Mouse (Mus musculus) limb, embryonic 11.5 days (tissue): ENCODE results near the gene Trit1. TPM values are rescaled to one million over a fixed set of nuclear protein-coding genes. Genes with fewer than 3 reads are reported as not detected.

Source experiments
- ATAC-seq: fragments of 200-750 bp; cut with Nextera tagmentation; 2 replicates; pipeline ENCODE4 v1.8.0; 2017; ENCODE audit warnings: low read depth; ENCODE audit not compliant: insufficient number of reproducible peaks, low FRiP score, low TSS enrichment
- DNase-seq: peaks from one replicate; pipeline ENCODE4 v3.0.0-alpha.2; 2015; ENCODE audit warnings: low spot score
- H3K27ac ChIP-seq: fragments of 300-500 bp; sonication (generic); replicated peaks from 2 replicates; pipeline ENCODE4 v1.5.1; 2014; ENCODE audit warnings: low read depth, mild to moderate bottlenecking, low read length
- H3K27me3 ChIP-seq: fragments of 300-500 bp; sonication (generic); 2 replicates; pipeline ENCODE4 v1.6.1; 2014; ENCODE audit warnings: mild to moderate bottlenecking, low read length, mixed read lengths; ENCODE audit not compliant: control insufficient read depth, insufficient read depth
- H3K36me3 ChIP-seq: fragments of 300-500 bp; sonication (generic); 2 replicates; pipeline ENCODE4 v1.6.1; 2014; ENCODE audit warnings: mild to moderate bottlenecking, low read length, moderate library complexity, mixed read lengths; ENCODE audit not compliant: control insufficient read depth, insufficient read depth
- H3K4me1 ChIP-seq: fragments of 300-500 bp; sonication (generic); 2 replicates; pipeline ENCODE4 v1.6.1; 2014; ENCODE audit warnings: low read length, mixed read lengths; ENCODE audit not compliant: control insufficient read depth, insufficient read depth
- H3K4me2 ChIP-seq: fragments of 300-500 bp; sonication (generic); 2 replicates; pipeline ENCODE4 v1.6.1; 2014; ENCODE audit warnings: low read depth, mild to moderate bottlenecking, moderate library complexity; ENCODE audit not compliant: severe bottlenecking
- H3K4me3 ChIP-seq: fragments of 300-500 bp; sonication (generic); 2 replicates; pipeline ENCODE4 v1.5.1; 2014; ENCODE audit warnings: low read depth, low read length
- H3K9ac ChIP-seq: fragments of 300-500 bp; sonication (generic); 2 replicates; pipeline ENCODE4 v1.6.1; 2014; ENCODE audit warnings: mild to moderate bottlenecking, low read length
- H3K9me3 ChIP-seq: fragments of 300-500 bp; sonication (generic); 2 replicates; pipeline ENCODE4 v1.6.1; 2016; ENCODE audit warnings: low read length; ENCODE audit not compliant: control insufficient read depth
- WGBS: fragments of 180-500 bp; shearing (Covaris S2); extraction: QIAGEN DNeasy Blood & Tissue Kit; methylation state at CpG from one replicate; pipeline ENCODE4 v1.1.7; 2014; 5-methylcytosine and 5-hydroxymethylcytosine counted together
- polyA plus RNA-seq: library from polyadenylated mRNA; unstranded; fragments of >200 nt; fragmentation: Nextera tagmentation; extraction: Ambion mirVana; gene quantifications from 2 replicates; pipeline ENCODE4 v1.2.1, GENCODE M21; 2014

The Trit1 gene
- polyA plus RNA-seq, 1 experiment from 2014 or later, result 21.6 TPM

DNA sequence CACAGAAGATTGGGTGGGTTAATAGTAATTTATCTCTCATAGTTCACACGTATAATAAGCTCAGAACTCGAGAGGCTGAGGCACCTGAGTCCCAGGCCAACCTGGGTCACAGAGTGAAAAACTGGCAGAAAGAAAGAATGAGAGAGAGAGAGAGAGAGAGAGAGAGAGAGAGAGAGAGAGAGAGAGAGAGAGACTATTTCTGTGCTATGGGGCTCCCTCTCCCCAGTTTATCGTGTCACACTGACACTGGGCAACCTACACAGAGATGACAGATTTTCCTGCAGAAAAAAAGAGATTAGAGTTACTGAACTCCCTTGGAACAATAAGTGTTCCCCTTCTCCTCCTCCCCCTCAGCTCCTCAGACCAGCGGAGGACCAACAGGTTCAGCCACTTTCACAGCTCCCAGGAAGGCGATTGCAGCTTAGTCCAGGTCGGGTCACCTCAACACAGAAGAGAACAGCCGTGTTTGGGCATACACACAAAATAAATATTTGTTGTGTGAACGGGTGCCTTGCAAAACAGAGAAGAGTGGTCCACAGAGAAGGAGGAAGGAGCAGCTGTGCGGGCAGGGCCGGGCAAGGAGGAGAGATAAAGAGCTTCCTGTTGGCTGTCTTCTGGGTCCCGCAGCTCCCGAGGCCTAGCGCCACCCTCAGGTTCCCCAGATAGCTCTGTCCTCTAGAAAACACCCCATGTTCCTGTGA, 55.0 kb downstream of the Trit1 start:
- no peak overlapping the region for H3K27ac ChIP-seq
- ATAC-seq (no peak), DNase-seq (peak; percentile 37)
- H3K36me3 ChIP-seq, result no peaks in the 10 kb centered on the region
- H3K4me2 ChIP-seq, result no peak overlapping the region
- no peaks in the 10 kb centered on the region for H3K4me1 ChIP-seq
- 13% methylated on average over 13 of the region's 13 CpGs for WGBS
- H3K9me3 ChIP-seq, result no peaks in the 10 kb centered on the region
- no peak overlapping the region for H3K4me3 ChIP-seq
- no peaks in the 10 kb centered on the region for H3K27me3 ChIP-seq
- H3K9ac ChIP-seq, result no peak overlapping the region

DNA sequence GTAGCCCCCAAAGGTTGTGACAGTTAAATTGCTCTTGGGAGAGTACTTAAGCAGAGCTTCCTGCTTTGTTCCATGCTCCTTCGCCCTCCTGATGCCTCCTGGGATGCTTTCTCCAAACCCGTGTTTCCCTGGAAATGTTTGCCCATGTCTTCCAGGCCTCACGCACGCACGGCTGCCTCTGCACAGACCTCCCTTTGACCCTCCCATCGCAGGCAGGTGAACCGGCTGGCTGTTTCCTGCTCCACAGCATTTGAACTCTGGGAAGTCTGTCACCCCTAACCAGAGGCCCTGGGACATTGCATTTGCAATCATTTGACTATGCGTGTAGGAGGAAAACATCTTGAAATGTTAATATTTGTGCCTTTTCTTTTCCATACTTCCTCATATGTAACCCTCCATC, 60.5 kb downstream of the Trit1 start:
- DNase-seq, result no peak
- H3K9me3 ChIP-seq, result no peaks in the 10 kb centered on the region
- 75% methylated on average over 8 of the region's 8 CpGs for WGBS
- no peak overlapping the region for H3K9ac ChIP-seq
- no peaks in the 10 kb centered on the region for H3K36me3 ChIP-seq
- H3K4me3 ChIP-seq, result no peak overlapping the region
- H3K4me2 ChIP-seq, result no peak overlapping the region
- ATAC-seq, result no peak
- no peak overlapping the region for H3K27ac ChIP-seq
- H3K27me3 ChIP-seq, result no peaks in the 10 kb centered on the region
- no peaks in the 10 kb centered on the region for H3K4me1 ChIP-seq

DNA sequence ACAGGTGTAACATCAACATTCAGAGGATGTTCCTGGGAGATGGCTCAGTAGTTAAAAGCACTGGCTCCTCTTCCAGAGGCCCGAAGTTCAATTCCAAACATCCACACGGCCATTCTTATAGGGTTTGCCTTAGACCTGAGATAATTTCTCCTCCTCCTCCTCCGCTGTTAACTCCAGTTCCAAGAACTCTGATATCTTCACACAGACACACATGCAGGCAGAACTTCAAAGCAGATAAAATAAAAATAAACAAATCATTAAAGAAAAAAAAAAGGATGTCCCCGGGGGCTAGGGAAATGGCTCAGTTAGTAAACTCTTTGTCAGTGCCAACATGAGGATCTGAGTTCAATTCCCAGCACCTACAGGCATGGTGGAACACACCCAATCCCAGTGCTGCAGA, 61.8 kb downstream of the Trit1 start:
- H3K27me3 ChIP-seq, result no peaks in the 10 kb centered on the region
- no peak overlapping the region for H3K4me3 ChIP-seq
- no peak overlapping the region for H3K27ac ChIP-seq
- no peak for DNase-seq
- no peak overlapping the region for H3K9ac ChIP-seq
- no peaks in the 10 kb centered on the region for H3K36me3 ChIP-seq
- 83% methylated on average over 4 of the region's 4 CpGs for WGBS
- no peaks in the 10 kb centered on the region for H3K4me1 ChIP-seq
- no peak overlapping the region for H3K4me2 ChIP-seq
- no peaks in the 10 kb centered on the region for H3K9me3 ChIP-seq
- no peak for ATAC-seq

DNA sequence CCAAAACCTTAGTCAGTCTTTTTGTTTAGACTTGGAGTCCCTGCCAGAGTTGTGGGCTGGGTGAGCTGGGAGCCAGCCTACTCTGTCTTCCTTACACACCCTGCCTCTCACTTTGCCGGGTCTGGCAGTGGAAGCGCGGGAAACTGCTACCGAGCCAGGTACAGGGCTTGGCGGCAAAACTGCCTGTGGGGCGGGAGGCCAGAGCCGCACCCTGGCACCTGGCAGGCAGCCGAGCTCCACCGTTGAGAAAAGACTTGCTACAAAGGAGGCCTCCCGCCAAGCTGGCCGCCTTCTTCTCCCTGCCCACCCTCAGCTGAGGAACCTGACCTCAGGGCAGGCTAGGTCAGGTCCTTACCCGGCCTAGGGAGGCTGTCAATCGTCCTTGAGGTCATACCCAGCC, 64.4 kb downstream of the Trit1 start:
- no peaks in the 10 kb centered on the region for H3K4me1 ChIP-seq
- no peaks in the 10 kb centered on the region for H3K9me3 ChIP-seq
- H3K4me3 ChIP-seq, result no peak overlapping the region
- WGBS, result 36% methylated on average over 13 of the region's 13 CpGs
- DNase-seq (no peak), ATAC-seq (no peak)
- no peaks in the 10 kb centered on the region for H3K36me3 ChIP-seq
- H3K9ac ChIP-seq, result no peak overlapping the region
- no peak overlapping the region for H3K4me2 ChIP-seq
- H3K27me3 ChIP-seq, result no peaks in the 10 kb centered on the region
- H3K27ac ChIP-seq, result no peak overlapping the region

DNA sequence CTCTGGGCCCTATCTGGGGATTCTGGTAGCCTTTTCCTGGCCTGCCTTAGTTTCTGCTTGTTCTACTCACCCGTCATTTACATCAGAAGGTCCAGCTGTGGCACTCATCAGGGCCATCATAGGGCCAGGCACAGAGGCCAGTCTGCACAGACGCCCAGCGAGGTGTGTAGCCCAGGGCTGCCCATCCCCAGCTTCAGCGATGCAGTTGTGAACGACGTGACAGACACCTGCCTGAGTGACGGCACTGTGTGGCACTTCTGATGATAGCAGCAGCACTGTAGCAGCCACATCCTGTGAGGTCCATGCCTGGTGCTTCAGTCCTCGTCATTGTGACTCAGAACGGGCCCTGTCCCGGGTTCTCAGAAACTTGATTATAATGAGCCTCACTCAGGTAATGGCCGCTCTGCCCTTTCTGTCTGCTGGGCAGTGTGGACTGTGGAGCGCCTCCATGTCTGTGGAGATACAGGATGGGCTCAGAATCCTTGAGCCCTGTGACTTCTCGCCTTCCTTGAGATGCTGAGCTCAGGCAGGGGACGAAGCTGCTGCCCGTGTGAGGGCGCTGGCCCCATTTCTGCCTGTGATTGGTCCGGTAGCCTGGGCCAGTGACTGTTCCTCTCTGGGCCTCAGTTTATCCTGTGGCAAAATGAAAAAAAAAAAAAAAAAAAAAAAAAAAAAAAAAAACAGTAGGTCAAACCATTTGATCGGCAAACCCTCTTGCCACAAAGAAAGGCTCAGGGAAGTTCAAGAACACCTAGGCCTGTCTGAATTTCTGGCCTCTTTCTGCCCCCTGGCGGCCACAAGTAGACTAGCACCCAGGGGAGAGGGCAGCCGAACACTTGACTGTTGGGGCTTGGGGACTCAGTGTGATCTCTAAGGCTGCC, 66.1 kb downstream of the Trit1 start:
- no peak overlapping the region for H3K9ac ChIP-seq
- 72% methylated on average over 20 of the region's 20 CpGs for WGBS
- H3K27ac ChIP-seq, result no peak overlapping the region
- H3K4me1 ChIP-seq, result no peaks in the 10 kb centered on the region
- no peak overlapping the region for H3K4me2 ChIP-seq
- 0 out of 2 replicates have a peak, but pooled peaks have one; percentile 40 for ATAC-seq
- H3K4me3 ChIP-seq, result no peak overlapping the region
- no peaks in the 10 kb centered on the region for H3K36me3 ChIP-seq
- no peaks in the 10 kb centered on the region for H3K9me3 ChIP-seq
- H3K27me3 ChIP-seq, result no peaks in the 10 kb centered on the region
- peak; percentile 78 for DNase-seq

DNA sequence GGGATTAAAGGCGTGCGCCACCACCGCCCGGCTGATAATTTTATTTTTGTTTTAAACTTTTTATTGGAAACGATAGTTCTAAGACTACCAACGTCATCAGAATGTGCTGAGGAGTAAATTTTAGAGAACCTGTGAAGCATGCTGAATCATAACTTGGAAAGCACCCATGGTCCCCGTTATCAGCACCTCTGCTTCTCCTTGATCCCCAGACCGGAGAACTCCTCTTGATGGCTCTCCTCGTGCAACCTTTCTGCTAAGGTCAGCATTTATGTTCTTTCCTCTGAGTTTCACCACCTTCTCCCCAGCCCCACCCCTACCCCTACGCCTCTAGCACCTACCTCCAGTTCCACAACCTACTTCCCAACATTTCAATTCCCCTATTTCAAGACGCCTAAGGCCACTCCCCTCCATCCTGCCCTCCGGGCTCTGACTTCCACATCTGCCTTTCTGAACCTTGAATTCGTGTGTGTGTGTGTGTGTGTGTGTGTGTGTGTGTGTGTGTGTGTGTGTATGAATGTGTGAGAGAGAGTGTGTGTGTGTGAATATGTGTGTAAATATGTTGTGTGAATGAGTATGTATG, 67.0 kb downstream of the Trit1 start:
- H3K27me3 ChIP-seq, result no peaks in the 10 kb centered on the region

DNA sequence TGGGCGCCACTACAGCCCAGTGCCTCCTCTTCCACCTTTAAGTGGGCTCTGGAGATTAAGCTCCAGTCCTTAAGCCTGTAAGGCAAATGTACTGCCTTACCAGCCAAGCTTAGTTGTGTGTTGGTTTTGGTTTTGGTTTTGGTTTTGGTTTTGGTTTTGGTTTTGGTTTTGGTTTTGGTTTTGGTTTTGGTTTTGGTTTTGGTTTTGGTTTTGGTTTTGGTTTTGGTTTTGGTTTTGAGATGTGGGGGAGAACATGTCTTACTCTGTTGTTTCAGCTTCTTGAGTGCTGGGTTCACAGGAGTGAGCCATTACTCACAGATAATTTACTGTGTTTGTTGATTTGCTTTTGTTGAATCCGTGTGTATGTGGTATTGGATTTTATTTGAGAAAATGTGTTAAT, 68.9 kb downstream of the Trit1 start:
- 67% methylated on average over 2 of the region's 2 CpGs for WGBS
- Histone ChIP-seq H3K27ac (no peak overlapping the region), H3K9me3 (no peaks in the 10 kb centered on the region), H3K36me3 (no peaks in the 10 kb centered on the region), H3K9ac (no peak overlapping the region), H3K4me2 (no peak overlapping the region), H3K27me3 (no peaks in the 10 kb centered on the region), H3K4me1 (no peaks in the 10 kb centered on the region), H3K4me3 (no peak overlapping the region)
- no peak for DNase-seq
- no peak for ATAC-seq

More for the DNA sequence above, 67.0 kb downstream of the Trit1 start:
- no peak overlapping the region for H3K27ac ChIP-seq
- no peak overlapping the region for H3K4me2 ChIP-seq
- no peak overlapping the region for H3K9ac ChIP-seq
- no peak overlapping the region for H3K4me3 ChIP-seq
- WGBS, result 66% methylated on average over 13 of the region's 13 CpGs
- no peak for DNase-seq
- no peaks in the 10 kb centered on the region for H3K4me1 ChIP-seq
- H3K36me3 ChIP-seq, result no peaks in the 10 kb centered on the region
- no peak for ATAC-seq
- H3K9me3 ChIP-seq, result no peaks in the 10 kb centered on the region

DNA sequence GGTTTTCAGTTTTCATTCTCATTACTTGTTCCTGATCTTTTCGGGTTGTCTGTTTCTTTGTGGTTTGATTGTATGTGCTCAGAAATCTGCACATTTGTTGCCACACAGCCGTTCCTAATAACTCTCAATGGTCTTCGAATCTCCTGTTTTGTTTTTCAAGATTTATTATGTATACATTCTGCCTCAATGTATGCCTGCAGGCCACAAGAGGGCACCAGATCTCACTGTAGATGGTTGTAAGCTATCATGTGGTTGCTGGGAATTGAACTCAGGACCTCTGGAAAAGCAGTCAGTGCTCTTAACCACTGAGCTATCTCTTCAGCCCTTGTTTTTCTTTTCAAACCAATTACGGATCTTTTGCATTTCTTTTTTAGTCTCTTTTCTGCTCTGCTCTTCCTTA, 70.0 kb downstream of the Trit1 start:
- Histone ChIP-seq H3K27ac (no peak overlapping the region), H3K4me2 (no peak overlapping the region), H3K9me3 (no peaks in the 10 kb centered on the region), H3K36me3 (no peaks in the 10 kb centered on the region), H3K4me3 (no peak overlapping the region), H3K9ac (no peak overlapping the region), H3K4me1 (no peaks in the 10 kb centered on the region), H3K27me3 (no peaks in the 10 kb centered on the region)
- 87% methylated on average over 4 of the region's 4 CpGs for WGBS
- no peak for ATAC-seq
- DNase-seq, result no peak
